Mouse (Mus musculus): Measurements from ENCODE around the gene 1190002N15Rik.

- TF ChIP-seq CTCF (IDR thresholded peaks at IDR 0.05; ENCODE audit: low read depth, low read length) (no peak), POLR2A (IDR thresholded peaks at IDR 0.05; ENCODE audit: insufficient read depth, low read length) (no peak)
Observed at GRCm38 (mm10) chr9:94582309-94582708, 44.4 kb upstream of the 1190002N15Rik start.

Measured in ES-Bruce4 (cell line).